Mouse (Mus musculus) G1E (cell line): ENCODE results near the gene E130308A19Rik. TPM values are rescaled to one million over a fixed set of nuclear protein-coding genes. Genes with fewer than 3 reads are reported as not detected.

ENCODE experiments used
- ATAC-seq: 2 replicates; pipeline ENCODE4 v1.8.0; 2016; ENCODE audit warnings: mild to moderate bottlenecking; ENCODE audit not compliant: insufficient number of reproducible peaks, poor library complexity, low FRiP score, severe bottlenecking; ENCODE audit errors: extremely low read depth
- DNase-seq: peaks from one replicate; pipeline ENCODE4 v3.0.0; 2012; ENCODE audit warnings: low spot score
- H3K27me3 ChIP-seq: 2 replicates; pipeline ENCODE4 v1.6.1; 2012; ENCODE audit warnings: mild to moderate bottlenecking, low read length, inconsistent platforms; ENCODE audit not compliant: insufficient read depth
- H3K36me3 ChIP-seq: replicated peaks from 2 replicates; pipeline ENCODE3; 2012; ENCODE audit warnings: mild to moderate bottlenecking, inconsistent platforms
- H3K4me1 ChIP-seq: 2 replicates; pipeline ENCODE4 v1.6.1; 2012; ENCODE audit warnings: low read depth, low read length, inconsistent platforms, mixed read lengths; ENCODE audit not compliant: insufficient read depth
- H3K4me3 ChIP-seq: 2 replicates; pipeline ENCODE4 v1.5.1; 2012; ENCODE audit warnings: low read depth, mild to moderate bottlenecking, inconsistent platforms, low read length, moderate library complexity, mixed read lengths
- H3K9me3 ChIP-seq: replicated peaks from 2 replicates; pipeline ENCODE4 v1.6.1; 2012; ENCODE audit warnings: inconsistent platforms
- CTCF ChIP-seq: IDR thresholded peaks from 2 replicates; pipeline ENCODE4 v1.5.1; 2012; ENCODE audit warnings: low read depth, low read length, inconsistent platforms, mixed read lengths
- GATA1 ChIP-seq: IDR thresholded peaks from 2 replicates; pipeline ENCODE4 v1.6.1; 2012; ENCODE audit warnings: borderline replicate concordance, low read length, inconsistent platforms, mixed read lengths
- GATA2 ChIP-seq: IDR thresholded peaks from 2 replicates; pipeline ENCODE4 v1.6.1; 2012; ENCODE audit warnings: low read depth, low read length, inconsistent platforms, borderline replicate concordance
- POLR2AphosphoS5 ChIP-seq: IDR thresholded peaks from 2 replicates; pipeline ENCODE4 v1.6.1; 2012; ENCODE audit warnings: low read depth, low read length, inconsistent platforms; ENCODE audit not compliant: insufficient replicate concordance
- TAL1 ChIP-seq: conservative IDR thresholded peaks from 2 replicates; pipeline ENCODE4 v1.6.1; 2012; ENCODE audit warnings: low read depth, low read length, inconsistent platforms, mixed read lengths
- polyA plus RNA-seq: library from polyadenylated mRNA; stranded (reverse); fragments of >175 nt; gene quantifications from 2 replicates; pipeline ENCODE4 v1.2.3, GENCODE M21; 2012
- total RNA-seq, 2 experiments: library from RNA; stranded (forward) in 1 of 2; stranded (reverse) in 1 of 2; fragments of 200-1000 nt in 1 of 2; fragments of >200 nt in 1 of 2; fragmentation: Nextera tagmentation in 1 of 2; gene quantifications; 2 replicates each; pipeline ENCODE4 v1.2.3; 2014 to 2017

The E130308A19Rik gene
- total and polyA plus RNA-seq, 3 experiments: 6.1 to 33.8 (median 8.1) TPM

DNA sequence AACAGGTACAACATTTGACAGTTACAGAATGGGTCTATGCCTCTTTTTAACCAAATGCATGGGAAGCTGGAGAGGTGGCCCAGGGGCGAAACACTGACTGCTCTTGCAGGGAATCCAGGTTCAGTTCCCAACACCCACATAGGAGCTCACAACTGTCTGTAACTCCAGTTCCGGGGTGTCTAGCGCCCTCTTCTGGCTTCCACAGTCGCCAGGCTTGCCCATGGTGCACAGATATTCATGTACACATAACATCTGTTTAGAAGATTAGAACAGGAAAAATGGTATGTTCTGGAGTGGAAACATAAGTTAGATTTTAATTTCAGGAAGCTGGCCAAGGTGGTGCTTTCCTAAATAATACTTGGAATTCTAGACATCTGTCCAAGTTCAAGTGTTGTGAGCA lies 134.0 kb downstream of the E130308A19Rik start:
- TF ChIP-seq GATA2 (no peak), CTCF (no peak), GATA1 (no peak), POLR2AphosphoS5 (no peak)
- DNase-seq (no peak), ATAC-seq (no peak)
- Histone ChIP-seq H3K4me3 (no peak overlapping the region), H3K4me1 (peaks cover 43% of the 10 kb centered on the region), H3K9me3 (no peaks in the 10 kb centered on the region), H3K36me3 (peaks cover 22% of the 10 kb centered on the region), H3K27me3 (no peaks in the 10 kb centered on the region)

GRCm38 (mm10) chr4:59760636-59761364 lies 134.8 kb downstream of the E130308A19Rik start:
- Histone ChIP-seq H3K27me3 (no peaks in the 10 kb centered on the region), H3K4me3 (no peak overlapping the region), H3K4me1 (peaks cover 38% of the 10 kb centered on the region), H3K36me3 (peaks cover 18% of the 10 kb centered on the region), H3K9me3 (no peaks in the 10 kb centered on the region)
- no peak for ATAC-seq
- DNase-seq: no peak
- TF ChIP-seq CTCF (peak; percentile 13; the same call in 1 of the 2 replicates), TAL1 (no peak)

- TF ChIP-seq CTCF (no peak), GATA2 (no peak), GATA1 (no peak), POLR2AphosphoS5 (no peak)
- Histone ChIP-seq H3K36me3 (peaks cover 17% of the 10 kb centered on the region), H3K4me3 (no peak overlapping the region), H3K9me3 (no peaks in the 10 kb centered on the region), H3K27me3 (no peaks in the 10 kb centered on the region), H3K4me1 (peaks cover 33% of the 10 kb centered on the region)
- DNase-seq: no peak
- no peak for ATAC-seq
Measured at GRCm38 (mm10) chr4:59761365-59761729, 135.3 kb downstream of the E130308A19Rik start.

DNA sequence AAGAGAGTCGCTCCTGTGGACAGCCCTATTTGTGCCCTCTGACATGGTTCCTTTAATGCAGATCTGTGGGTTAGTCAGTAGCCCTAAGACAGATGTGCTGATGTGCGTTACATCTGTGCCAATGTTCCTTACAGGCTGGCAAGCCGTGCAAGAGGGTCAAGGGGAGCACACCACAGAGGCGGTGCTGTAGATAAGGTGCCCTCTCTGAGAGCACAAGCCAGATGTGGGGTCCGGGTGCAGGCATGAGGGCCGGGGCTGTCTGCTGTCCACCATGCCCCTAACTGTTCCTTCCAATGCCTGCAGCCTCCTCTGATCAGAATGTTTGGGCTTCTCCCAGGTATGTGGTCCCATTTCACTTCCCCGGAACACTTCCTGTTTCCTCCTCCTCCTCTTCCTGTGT lies 138.9 kb downstream of the E130308A19Rik start:
- H3K4me1 ChIP-seq: peaks cover 30% of the 10 kb centered on the region
- ATAC-seq (no peak), DNase-seq (no peak)
- H3K27me3 ChIP-seq: no peaks in the 10 kb centered on the region
- TF ChIP-seq GATA1: no peak
- TF ChIP-seq GATA2: no peak
- no peak for TF ChIP-seq TAL1
- no peak for TF ChIP-seq POLR2AphosphoS5
- no peak for TF ChIP-seq CTCF
- no peak overlapping the region for H3K4me3 ChIP-seq
- peaks cover 40% of the 10 kb centered on the region for H3K36me3 ChIP-seq
- no peaks in the 10 kb centered on the region for H3K9me3 ChIP-seq

DNA sequence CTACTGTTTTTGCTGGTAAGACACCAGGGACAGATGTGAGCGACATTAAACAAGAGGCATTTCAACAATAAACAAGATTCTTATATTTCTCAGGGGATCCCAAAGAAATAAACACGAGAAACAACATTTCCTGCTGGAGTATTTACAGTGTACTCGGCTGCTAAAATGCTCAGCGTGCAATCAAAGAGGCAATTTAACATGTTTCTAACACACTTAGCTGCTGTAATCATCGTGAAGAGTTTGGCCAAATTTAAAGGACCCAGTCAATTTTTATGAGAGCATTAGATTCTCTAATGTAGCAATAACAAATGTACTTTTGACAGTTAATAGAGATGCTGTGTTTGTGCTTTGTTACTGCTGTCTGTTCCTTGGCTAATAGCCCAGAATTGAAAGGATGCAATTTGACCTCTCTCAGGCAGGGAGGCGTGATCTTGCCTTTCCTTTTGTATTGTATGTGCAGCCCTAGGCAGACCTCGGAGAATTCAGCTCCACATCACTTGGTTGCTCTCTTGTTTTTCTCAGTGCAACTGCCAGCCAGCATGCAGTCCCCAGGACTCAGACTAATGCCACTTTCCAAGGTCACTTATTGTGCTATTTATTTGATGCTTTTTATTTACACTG lies 139.5 kb downstream of the E130308A19Rik start:
- Histone ChIP-seq H3K36me3 (peaks cover 46% of the 10 kb centered on the region), H3K4me1 (peaks cover 32% of the 10 kb centered on the region), H3K9me3 (no peaks in the 10 kb centered on the region), H3K4me3 (no peak overlapping the region), H3K27me3 (no peaks in the 10 kb centered on the region)
- DNase-seq (no peak), ATAC-seq (no peak)
- TF ChIP-seq CTCF (no peak), POLR2AphosphoS5 (no peak), TAL1 (no peak), GATA2 (no peak), GATA1 (no peak)

DNA sequence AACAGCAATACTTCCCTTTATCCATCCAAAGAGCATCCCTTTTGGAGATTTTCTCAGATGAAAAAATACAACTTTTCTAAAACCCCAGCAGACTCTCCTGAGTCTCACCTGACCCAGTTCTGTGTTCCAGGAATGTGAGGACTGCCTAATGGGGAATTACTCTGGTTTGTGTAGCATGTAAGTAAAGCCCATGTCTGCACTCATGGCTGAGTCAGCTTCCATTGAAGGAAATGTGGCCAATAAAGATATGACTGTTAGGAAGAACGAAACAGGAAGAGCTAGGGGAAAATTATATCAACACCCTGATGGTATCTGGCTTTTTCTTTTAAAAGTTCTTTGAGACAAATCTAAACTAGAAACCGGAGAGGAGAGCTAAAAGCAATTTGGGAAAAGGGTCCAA lies 141.7 kb downstream of the E130308A19Rik start:
- 0 out of 2 replicates have a peak, but pooled peaks have one; percentile 15 for TF ChIP-seq TAL1
- TF ChIP-seq POLR2AphosphoS5: no peak
- ATAC-seq: peak; percentile 79
- Histone ChIP-seq H3K27me3 (no peaks in the 10 kb centered on the region), H3K4me3 (no peak overlapping the region), H3K36me3 (peaks cover 65% of the 10 kb centered on the region), H3K4me1 (peaks cover 35% of the 10 kb centered on the region), H3K9me3 (no peaks in the 10 kb centered on the region)
- no peak for DNase-seq
